24 mouse cellular contexts compared by ENCODE assay signal in genomic region chr4:115521766-115522165, GRCm38 (mm10). TPM values are rescaled to one million over a fixed set of nuclear protein-coding genes. Genes with fewer than 3 reads are reported as not detected.
"Had no signal": no experiment of that assay in that cellular context is flagged by ENCODE, and none has a peak within 500 bp of the region (broad histone marks: within the 10 kb centered on the region; RNA-seq: fewer than 3 reads in every experiment).

No protein-coding gene starts in this region.

- DNase-seq: retina, postnatal 1 day; right cerebral cortex, adult 18-20 months; right cerebral cortex, postnatal 14 days; right cerebral cortex, postnatal 25 days; right cerebral cortex, postnatal 4 days; spleen, adult 18-20 months; thymus, adult 18-20 months; thymus, adult 2 months; thymus, postnatal 14 days; thymus, postnatal 25 days; thymus, postnatal 36 days; thymus, postnatal 4 days had no signal

- H3K27ac ChIP-seq: neural tube, embryonic 15.5 days; stomach, embryonic 15.5 days; stomach, postnatal 0 days had no signal

- H3K9ac ChIP-seq: neural tube, embryonic 15.5 days; stomach, embryonic 15.5 days had no signal

- H3K9me3 ChIP-seq: neural tube, embryonic 15.5 days; stomach, embryonic 15.5 days had no signal

- H3K4me1 ChIP-seq: neural tube, embryonic 15.5 days; stomach, embryonic 15.5 days had no signal

- H3K4me3 ChIP-seq: neural tube, embryonic 15.5 days; stomach, embryonic 15.5 days had no signal

- H3K27me3 ChIP-seq: neural tube, embryonic 15.5 days; stomach, embryonic 15.5 days had no signal

- H3K36me3 ChIP-seq: neural tube, embryonic 15.5 days; stomach, embryonic 15.5 days had no signal

RNA-seq across cellular contexts. Expression of gene Cyp4a10, which starts 3.7 kb away (rescaled TPM):
- total RNA-seq: neutrophil, adult 5-6 weeks had no signal
- polyA plus RNA-seq: neural tube, embryonic 14.5 days; neural tube, embryonic 15.5 days; small intestine, adult 2 months; stomach, embryonic 14.5 days; testis, adult 2 months; thymus, postnatal 0 days; urinary bladder, adult 2 months had no signal

RNA-seq across cellular contexts. Expression of gene Cyp4a14, which starts 25.8 kb away (rescaled TPM):
- total RNA-seq: neutrophil, adult 5-6 weeks had no signal
- polyA plus RNA-seq: neural tube, embryonic 14.5 days; neural tube, embryonic 15.5 days; small intestine, adult 2 months; spleen, adult 2 months; stomach, embryonic 14.5 days; stomach, embryonic 15.5 days; stomach, embryonic 16.5 days; thymus, postnatal 0 days; urinary bladder, adult 2 months had no signal

RNA-seq across cellular contexts. Expression of gene Cyp4a31, which starts 41.7 kb away (rescaled TPM):
- total RNA-seq: neutrophil, adult 5-6 weeks had no signal
- polyA plus RNA-seq: neural tube, embryonic 14.5 days; neural tube, embryonic 15.5 days; small intestine, adult 2 months; spleen, adult 2 months; stomach, embryonic 14.5 days; stomach, embryonic 15.5 days; stomach, embryonic 16.5 days; thymus, postnatal 0 days; urinary bladder, adult 2 months had no signal
